Mouse (Mus musculus): ENCODE data around the gene Tcf7l1.
"Not testable (repeated sequence)": the region's sequence is repeated elsewhere in the genome, so short reads cannot be mapped to it uniquely, and the experiment has no call there.

Gene Tcf7l1

GRCm38 (mm10) chr6:72788892-72789699 lies at the start of gene Tcf7l1:
Tcf7l1 (minus strand) TSS chr6:72789254.
- DNase-seq (ENCODE audit: low spot score in 2 of 2) = peak; percentile 91 to 96

GRCm38 (mm10) chr6:72837756-72838155 lies 48.7 kb upstream of the Tcf7l1 start:
- no peak for DNase-seq (ENCODE audit: low spot score in 2 of 2)

GRCm38 (mm10) chr6:72834518-72834917 lies 45.5 kb upstream of the Tcf7l1 start:
- no peak for DNase-seq (ENCODE audit: low spot score in 2 of 2)

GRCm38 (mm10) chr6:72831858-72832257 lies 42.8 kb upstream of the Tcf7l1 start:
- no peak for DNase-seq (ENCODE audit: low spot score in 2 of 2)

GRCm38 (mm10) chr6:72831276-72831675 lies 42.2 kb upstream of the Tcf7l1 start:
- DNase-seq (ENCODE audit: low spot score in 2 of 2) = peak; percentile 18 to 58

DNA sequence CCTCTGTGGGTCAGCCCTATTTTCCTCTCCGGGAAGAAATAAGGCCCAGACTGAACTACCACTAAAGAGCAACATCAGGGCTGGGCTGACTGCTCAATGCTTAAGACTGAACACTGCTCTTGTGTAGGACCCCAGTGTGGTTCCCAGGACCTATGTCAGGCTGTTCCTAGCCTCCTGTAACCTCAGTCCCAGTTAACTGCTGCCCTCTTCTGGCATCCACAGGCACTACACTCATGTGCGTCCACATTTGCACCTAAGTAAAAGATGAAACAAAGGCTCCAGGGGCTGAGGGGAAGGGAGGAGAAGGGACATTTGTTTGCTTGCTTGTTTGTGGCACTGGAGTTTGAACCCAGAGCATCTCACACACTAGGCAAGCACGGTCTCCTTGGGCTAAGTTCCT lies 39.8 kb upstream of the Tcf7l1 start:
- no peak for DNase-seq (ENCODE audit: low spot score in 2 of 2)

- DNase-seq (ENCODE audit: low spot score in 2 of 2) = not testable (repeated sequence)
Observed at GRCm38 (mm10) chr6:72828037-72828436, 39.0 kb upstream of the Tcf7l1 start.

DNA sequence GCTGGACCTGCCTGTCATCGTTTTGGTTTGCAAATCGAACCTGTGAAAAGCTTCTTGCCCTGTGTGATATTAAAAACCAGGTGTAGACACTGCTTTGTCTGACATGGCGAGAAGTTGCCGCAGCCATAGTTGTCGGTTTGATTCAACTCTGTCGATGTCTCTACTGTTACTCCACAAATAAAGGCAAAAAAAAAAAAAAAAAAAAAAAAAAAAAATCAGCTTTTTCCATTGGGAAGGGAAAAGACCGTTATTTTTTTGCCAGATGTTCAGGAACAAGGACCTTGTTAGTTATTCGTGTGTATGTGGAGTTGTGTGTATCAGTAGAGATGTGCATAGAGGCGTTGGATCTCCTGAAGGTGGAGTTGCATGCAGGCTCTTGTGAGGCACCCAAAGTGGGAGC lies 36.7 kb upstream of the Tcf7l1 start:
- DNase-seq (ENCODE audit: low spot score in 2 of 2) = no peak

DNA sequence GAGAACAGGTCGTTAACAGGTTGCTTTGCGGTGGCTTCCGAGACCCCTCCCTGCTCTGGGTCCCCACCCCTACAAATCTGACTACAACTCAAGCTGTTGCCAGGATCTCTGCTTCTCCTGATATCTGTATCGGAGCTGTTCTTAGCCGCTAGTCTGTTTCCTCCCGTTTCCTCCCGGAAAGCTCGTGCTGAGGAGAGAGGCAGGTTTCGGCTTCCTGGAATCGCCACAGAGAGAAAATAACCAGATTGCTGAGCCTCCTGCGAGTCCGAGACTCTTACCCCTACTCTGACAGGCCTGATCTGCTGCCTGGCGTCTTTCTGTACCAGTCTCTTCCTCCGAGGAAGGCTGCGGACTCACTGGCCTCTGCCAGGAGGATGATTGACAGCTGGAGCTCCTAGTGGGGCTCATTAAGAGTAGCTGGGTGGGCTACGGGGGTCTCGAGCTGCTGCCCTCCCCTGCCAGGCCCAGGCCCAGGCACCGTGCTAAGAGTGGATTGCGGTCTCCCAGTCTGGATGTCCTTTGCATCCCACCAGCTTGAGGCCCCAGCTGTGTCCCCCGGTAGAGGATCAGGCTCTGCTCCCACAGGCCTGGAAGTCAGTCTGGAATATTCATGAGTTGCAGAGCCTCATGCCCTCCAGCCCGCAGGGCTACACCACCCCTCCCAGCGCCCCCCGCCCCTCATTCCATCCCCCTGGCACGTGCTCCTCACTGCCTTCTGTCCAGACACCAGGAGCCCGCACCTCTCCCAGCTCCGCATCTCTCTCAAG lies 36.1 kb upstream of the Tcf7l1 start:
- no peak for DNase-seq (ENCODE audit: low spot score in 2 of 2)

DNA sequence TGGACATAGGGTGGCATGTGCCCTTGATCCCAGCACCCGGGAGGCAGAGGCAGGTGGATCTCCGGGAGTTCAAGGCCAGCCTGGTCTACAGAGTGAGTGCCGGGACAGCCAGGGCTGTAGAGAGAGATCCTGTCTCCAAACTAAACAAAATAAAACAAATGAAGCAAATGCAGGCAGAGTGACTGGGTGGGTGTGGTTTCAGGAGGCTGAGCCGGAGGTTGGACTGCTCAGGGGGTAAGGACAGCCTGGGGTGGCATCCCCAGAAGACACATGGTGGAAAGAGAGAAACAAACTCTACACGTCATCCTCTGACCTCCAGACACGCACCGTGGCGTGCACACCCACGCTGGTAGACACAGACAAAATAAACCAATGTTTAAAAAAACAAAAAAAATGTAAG lies 24.4 kb upstream of the Tcf7l1 start:
- no peak for DNase-seq (ENCODE audit: low spot score in 2 of 2)

DNA sequence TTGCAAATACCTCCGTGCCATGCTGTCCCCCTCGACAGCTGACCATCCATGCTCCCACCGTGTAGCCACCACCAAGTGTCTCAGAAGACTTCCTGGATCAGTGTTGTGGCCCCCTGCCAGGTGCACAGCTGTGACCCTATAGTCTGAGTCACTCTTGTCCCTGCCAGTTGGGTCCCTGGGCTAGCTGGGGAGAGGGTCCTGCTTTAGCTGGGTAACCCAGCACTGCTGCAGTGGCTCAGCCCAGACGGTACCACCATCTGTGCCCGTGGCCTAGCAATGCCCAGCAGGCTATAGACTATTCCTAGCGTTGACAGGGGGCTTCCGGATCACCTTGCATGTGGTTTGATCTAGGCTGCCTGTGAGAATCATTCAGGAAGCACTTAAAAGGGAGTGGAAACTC lies 21.2 kb upstream of the Tcf7l1 start:
- no peak for DNase-seq (ENCODE audit: low spot score in 2 of 2)

- DNase-seq (ENCODE audit: low spot score in 2 of 2) = no peak
Observed at GRCm38 (mm10) chr6:72809522-72810149, 20.6 kb upstream of the Tcf7l1 start.

GRCm38 (mm10) chr6:72808342-72808741 lies 19.3 kb upstream of the Tcf7l1 start:
- no peak for DNase-seq (ENCODE audit: low spot score in 2 of 2)

- DNase-seq (ENCODE audit: low spot score in 2 of 2) = no peak
Observed at GRCm38 (mm10) chr6:72803669-72804068, 14.6 kb upstream of the Tcf7l1 start.

DNA sequence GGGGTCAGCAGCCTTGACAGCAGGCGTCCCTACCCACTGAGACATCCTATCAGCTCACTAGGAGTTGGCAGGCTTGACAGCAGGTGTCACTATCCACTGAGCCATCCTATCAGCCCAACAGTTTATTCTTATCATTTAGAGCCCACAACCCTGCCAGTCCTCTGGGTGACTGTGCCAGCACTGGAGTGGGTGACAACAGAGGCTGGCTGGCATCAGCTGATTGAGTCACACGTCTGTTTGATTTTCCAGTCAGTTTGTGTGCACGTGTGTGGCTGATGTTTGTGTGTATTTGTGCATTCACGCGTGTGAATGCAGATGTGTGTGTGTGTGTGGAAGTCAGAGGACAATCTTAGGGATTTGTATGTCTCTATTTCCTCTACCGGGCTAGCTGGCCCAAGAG lies 13.1 kb upstream of the Tcf7l1 start:
- no peak for DNase-seq (ENCODE audit: low spot score in 2 of 2)

DNA sequence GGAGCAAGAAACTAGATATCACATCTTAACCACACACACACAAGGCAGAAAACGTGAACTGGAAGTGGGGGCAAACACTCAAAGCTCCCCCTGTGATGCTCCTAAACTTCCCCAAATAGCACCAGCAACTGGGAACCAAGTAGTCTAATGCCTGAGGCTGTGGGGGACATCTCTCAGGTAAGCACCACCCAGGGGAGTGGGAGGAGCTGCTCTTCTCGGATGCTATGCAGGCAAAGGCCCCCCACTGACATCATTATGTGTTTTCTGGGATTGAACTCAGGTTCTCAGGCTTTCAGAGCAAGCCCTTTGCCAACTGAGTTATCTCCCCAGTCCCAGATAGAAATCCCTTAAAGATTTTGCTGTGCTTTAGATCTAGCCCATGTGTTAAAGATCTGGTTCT lies 11.6 kb upstream of the Tcf7l1 start:
- DNase-seq (ENCODE audit: low spot score in 2 of 2) = no peak

- DNase-seq (ENCODE audit: low spot score in 2 of 2) = no peak
Observed at GRCm38 (mm10) chr6:72797763-72798162, 8.7 kb upstream of the Tcf7l1 start.

GRCm38 (mm10) chr6:72795444-72795843 lies 6.4 kb upstream of the Tcf7l1 start:
- DNase-seq (ENCODE audit: low spot score in 2 of 2) = no peak

GRCm38 (mm10) chr6:72794870-72795269 lies 5.8 kb upstream of the Tcf7l1 start:
- DNase-seq (ENCODE audit: low spot score in 2 of 2) = peak; percentile 43 to 64

- DNase-seq (ENCODE audit: low spot score in 2 of 2) = no peak
Observed at GRCm38 (mm10) chr6:72792641-72793040, 3.6 kb upstream of the Tcf7l1 start.

- peak; percentile 30 to 68 for DNase-seq (ENCODE audit: low spot score in 2 of 2)
Observed at GRCm38 (mm10) chr6:72787948-72788891, 834 bp downstream of the Tcf7l1 start.
